Mouse (Mus musculus) G1E (cell line): ENCODE data around the gene Fam50b.

Experiments used
- CTCF ChIP-seq: IDR thresholded peaks from 2 replicates; pipeline ENCODE4 v1.5.1; 2012; ENCODE audit warnings: low read depth, low read length, inconsistent platforms, mixed read lengths
- GATA1 ChIP-seq: IDR thresholded peaks from 2 replicates; pipeline ENCODE4 v1.6.1; 2012; ENCODE audit warnings: borderline replicate concordance, low read length, inconsistent platforms, mixed read lengths
- POLR2AphosphoS5 ChIP-seq: IDR thresholded peaks from 2 replicates; pipeline ENCODE4 v1.6.1; 2012; ENCODE audit warnings: low read depth, low read length, inconsistent platforms; ENCODE audit not compliant: insufficient replicate concordance

GRCm38 (mm10) chr13:34693111-34693510 is 41.5 kb upstream of the Fam50b start:
- TF ChIP-seq CTCF = no peak
- no peak for TF ChIP-seq GATA1
- TF ChIP-seq POLR2AphosphoS5 = no peak
